Comparison of ENCODE assay signal across 36 mouse cellular contexts in genomic region chr7:30800653-30801052, GRCm38 (mm10). TPM values are rescaled to one million over a fixed set of nuclear protein-coding genes. Genes with fewer than 3 reads are reported as not detected.
DNase-seq lines count a peak whose midpoint lies in the region; ATAC-seq and TF ChIP-seq lines count a peak whose summit lies in the region.
"Had no signal": no experiment of that assay in that cellular context is flagged by ENCODE, and none has a peak within 500 bp of the region (broad histone marks: within the 10 kb centered on the region; RNA-seq: fewer than 3 reads in every experiment).

No protein-coding gene starts in this region.

- no peak for ATAC-seq in hindbrain, postnatal 0 days
- no peak for ATAC-seq in lung, embryonic 14.5 days (ENCODE audit: insufficient read depth)
- ATAC-seq: activated CD4-positive, CD25-positive, alpha-beta regulatory T cell, adult 4 months; forebrain, embryonic 14.5 days had no signal

- no peaks in the 10 kb centered on the region for H3K36me3 ChIP-seq in hindbrain, postnatal 0 days (ENCODE audit: insufficient read depth, low read length)
- H3K36me3 ChIP-seq in hindbrain, embryonic 10.5 days = no peaks in the 10 kb centered on the region
- no peaks in the 10 kb centered on the region for H3K36me3 ChIP-seq in lung, embryonic 14.5 days (ENCODE audit: insufficient read depth)
- H3K36me3 ChIP-seq in embryonic facial prominence, embryonic 10.5 days (replicated peaks) = no peaks in the 10 kb centered on the region
- H3K36me3 ChIP-seq: embryonic facial prominence, embryonic 13.5 days; limb, embryonic 12.5 days; liver, embryonic 13.5 days; midbrain, embryonic 12.5 days; neural tube, embryonic 12.5 days had no signal

- no peak overlapping the region for H3K9ac ChIP-seq in hindbrain, postnatal 0 days (replicated peaks; ENCODE audit: low read length)
- no peak overlapping the region for H3K9ac ChIP-seq in lung, embryonic 14.5 days
- H3K9ac ChIP-seq: embryonic facial prominence, embryonic 13.5 days; limb, embryonic 12.5 days; liver, embryonic 13.5 days; midbrain, embryonic 12.5 days; neural tube, embryonic 12.5 days had no signal

- DNase-seq in hindbrain, postnatal 0 days (ENCODE audit: low spot score) = no peak
- no peak for DNase-seq in hindbrain, embryonic 10.5 days (ENCODE audit: low spot score)
- DNase-seq in lung, embryonic 14.5 days = no peak
- DNase-seq in lung, postnatal 10 days = no peak
- peak; percentile 38 for DNase-seq in ES-CJ7 (ENCODE audit: low read depth, low spot score)
- DNase-seq in induced T-regulatory cell, adult 2 months (ENCODE audit: low read depth) = peak; percentile 26
- DNase-seq in embryonic facial prominence, embryonic 10.5 days (ENCODE audit: low spot score) = no peak
- DNase-seq in lung, postnatal 36 days = no peak
- DNase-seq: adrenal gland, adult 8-10 months; cerebellum, adult 18-20 months; cerebellum, postnatal 25 days; gastrocnemius, postnatal 10 days; kidney, adult 2 months; kidney, postnatal 10 days; layer of hippocampus, postnatal 36 days; liver, embryonic 13.5 days; right cerebral cortex, postnatal 14 days; spleen, adult 18-20 months; thymus, adult 18-20 months; thymus, postnatal 36 days had no signal

- H3K4me3 ChIP-seq in hindbrain, postnatal 0 days (ENCODE audit: low read length) = no peak overlapping the region
- H3K4me3 ChIP-seq in hindbrain, embryonic 10.5 days = no peak overlapping the region
- no peak overlapping the region for H3K4me3 ChIP-seq in lung, embryonic 14.5 days (ENCODE audit: low read depth, low read length)
- H3K4me3 ChIP-seq in embryonic facial prominence, embryonic 10.5 days = no peak overlapping the region
- H3K4me3 ChIP-seq: embryonic facial prominence, embryonic 13.5 days; erythroblast, embryonic 14.5 days; limb, embryonic 12.5 days; liver, embryonic 13.5 days; midbrain, embryonic 12.5 days; neural tube, embryonic 12.5 days had no signal

- H3K9me3 ChIP-seq in hindbrain, postnatal 0 days (ENCODE audit: low read length) = 0 out of 2 replicates have a peak, but pooled peaks cover 4% of the 10 kb centered on the region
- H3K9me3 ChIP-seq in hindbrain, embryonic 10.5 days = peaks cover 16% of the 10 kb centered on the region; the same call in 1 of the 2 replicates
- H3K9me3 ChIP-seq in lung, embryonic 14.5 days (ENCODE audit: low read depth, low read length) = peaks cover 5% of the 10 kb centered on the region; the same call in 1 of the 2 replicates
- H3K9me3 ChIP-seq in embryonic facial prominence, embryonic 10.5 days = peaks cover 13% of the 10 kb centered on the region; the same call in 1 of the 2 replicates

- H3K27ac ChIP-seq in hindbrain, postnatal 0 days = no peak overlapping the region
- H3K27ac ChIP-seq in hindbrain, embryonic 10.5 days = no peak overlapping the region
- no peak overlapping the region for H3K27ac ChIP-seq in lung, embryonic 14.5 days (ENCODE audit: low read depth)
- no peak overlapping the region for H3K27ac ChIP-seq in embryonic facial prominence, embryonic 10.5 days (replicated peaks)
- H3K27ac ChIP-seq: embryonic facial prominence, embryonic 13.5 days; limb, embryonic 12.5 days; liver, embryonic 13.5 days; midbrain, embryonic 12.5 days; neural tube, embryonic 12.5 days had no signal

- H3K27me3 ChIP-seq in hindbrain, postnatal 0 days (ENCODE audit: insufficient read depth, low read length) = no peaks in the 10 kb centered on the region
- no peaks in the 10 kb centered on the region for H3K27me3 ChIP-seq in hindbrain, embryonic 10.5 days (ENCODE audit: insufficient read depth, poor library complexity, severe bottlenecking)
- no peaks in the 10 kb centered on the region for H3K27me3 ChIP-seq in lung, embryonic 14.5 days (ENCODE audit: insufficient read depth, low read length)
- H3K27me3 ChIP-seq in embryonic facial prominence, embryonic 10.5 days (replicated peaks; ENCODE audit: low read depth, poor library complexity, severe bottlenecking) = no peaks in the 10 kb centered on the region
- H3K27me3 ChIP-seq: embryonic facial prominence, embryonic 13.5 days; limb, embryonic 12.5 days; liver, embryonic 13.5 days; midbrain, embryonic 12.5 days; neural tube, embryonic 12.5 days had no signal

- no peak overlapping the region for H3K4me2 ChIP-seq in hindbrain, postnatal 0 days (ENCODE audit: low read depth, low read length)
- H3K4me2 ChIP-seq in lung, embryonic 14.5 days = no peak overlapping the region
- H3K4me2 ChIP-seq: embryonic facial prominence, embryonic 13.5 days; heart, embryonic 11.5 days; limb, embryonic 12.5 days; liver, embryonic 13.5 days; midbrain, embryonic 12.5 days; neural tube, embryonic 12.5 days had no signal

- H3K4me1 ChIP-seq in hindbrain, postnatal 0 days (ENCODE audit: insufficient read depth, low read length) = no peaks in the 10 kb centered on the region
- no peaks in the 10 kb centered on the region for H3K4me1 ChIP-seq in hindbrain, embryonic 10.5 days (replicated peaks)
- H3K4me1 ChIP-seq in lung, embryonic 14.5 days (ENCODE audit: insufficient read depth) = no peaks in the 10 kb centered on the region
- no peaks in the 10 kb centered on the region for H3K4me1 ChIP-seq in embryonic facial prominence, embryonic 10.5 days
- H3K4me1 ChIP-seq: embryonic facial prominence, embryonic 13.5 days; limb, embryonic 12.5 days; liver, embryonic 13.5 days; midbrain, embryonic 12.5 days; neural tube, embryonic 12.5 days had no signal

- peak; percentile 22; the same call in 1 of the 2 replicates for TF ChIP-seq CTCF in hindbrain, postnatal 0 days (IDR thresholded peaks at IDR 0.05; ENCODE audit: low read depth)
- peak; percentile 31; the same call in 1 of the 2 replicates for TF ChIP-seq CTCF in lung, embryonic 14.5 days (IDR thresholded peaks at IDR 0.05; ENCODE audit: low read depth)

RNA-seq across cellular contexts. Expression of gene Krtdap, which starts 13.0 kb away (rescaled TPM):
- not detected in 2 replicates for total RNA-seq in hindbrain, postnatal 0 days (2014; rRNA removed)
- 0.66 and 1.8 TPM in 2 replicates for polyA plus RNA-seq in hindbrain, postnatal 0 days (2015; fragmentation: Nextera tagmentation; extraction: Ambion mirVana)
- polyA plus RNA-seq in hindbrain, embryonic 10.5 days (2016; fragmentation: Nextera tagmentation; extraction: Ambion mirVana) = not detected in 2 replicates
- polyA plus RNA-seq in lung, embryonic 14.5 days (2014; fragmentation: Nextera tagmentation; extraction: Ambion mirVana) = not detected in 2 replicates
- not detected in 2 replicates for polyA plus RNA-seq in embryonic facial prominence, embryonic 10.5 days (2016; fragmentation: Nextera tagmentation; extraction: Ambion mirVana)
- total RNA-seq: adrenal gland, adult 8-10 months; granulocyte monocyte progenitor cell, adult 5-6 weeks; layer of hippocampus, adult 18-20 months; layer of hippocampus, postnatal 36 days; left cerebral cortex, postnatal 14 days; megakaryocyte, adult 5-6 weeks had no signal
- polyA plus RNA-seq: activated CD4-positive, CD25-positive, alpha-beta regulatory T cell, adult 4 months; erythroblast, embryonic 14.5 days; forebrain, embryonic 14.5 days; frontal cortex, adult 2 months; heart, embryonic 11.5 days; hindbrain, embryonic 11.5 days; kidney, adult 2 months; limb, embryonic 12.5 days; midbrain, embryonic 12.5 days; neural tube, embryonic 12.5 days had no signal

RNA-seq across cellular contexts. Expression of gene Ffar2, which starts 22.9 kb away (rescaled TPM):
- 0.16 TPM in 1 of 2 replicates, not detected in the other for total RNA-seq in hindbrain, postnatal 0 days (2014; rRNA removed)
- polyA plus RNA-seq in hindbrain, postnatal 0 days (2015; fragmentation: Nextera tagmentation; extraction: Ambion mirVana) = 0.19 and 0.23 TPM in 2 replicates
- polyA plus RNA-seq in hindbrain, embryonic 10.5 days (2016; fragmentation: Nextera tagmentation; extraction: Ambion mirVana) = not detected in 2 replicates
- polyA plus RNA-seq in lung, embryonic 14.5 days (2014; fragmentation: Nextera tagmentation; extraction: Ambion mirVana) = 0.20 and 0.39 TPM in 2 replicates
- polyA plus RNA-seq in embryonic facial prominence, embryonic 10.5 days (2016; fragmentation: Nextera tagmentation; extraction: Ambion mirVana) = not detected in 2 replicates
- total RNA-seq: layer of hippocampus, adult 18-20 months; layer of hippocampus, postnatal 36 days had no signal
- polyA plus RNA-seq: embryonic facial prominence, embryonic 13.5 days; erythroblast, embryonic 14.5 days; heart, embryonic 11.5 days; limb, embryonic 12.5 days; midbrain, embryonic 12.5 days had no signal

RNA-seq across cellular contexts. Expression of gene Dmkn, which starts 37.1 kb away (rescaled TPM):
- total RNA-seq in hindbrain, postnatal 0 days (2014; rRNA removed) = 1.4 and 2.1 TPM in 2 replicates
- polyA plus RNA-seq in hindbrain, postnatal 0 days (2015; fragmentation: Nextera tagmentation; extraction: Ambion mirVana) = 3.9 and 5.8 TPM in 2 replicates
- polyA plus RNA-seq in hindbrain, embryonic 10.5 days (2016; fragmentation: Nextera tagmentation; extraction: Ambion mirVana) = 0.59 TPM in 1 of 2 replicates, not detected in the other
- 2.4 TPM in 2 replicates for polyA plus RNA-seq in lung, embryonic 14.5 days (2014; fragmentation: Nextera tagmentation; extraction: Ambion mirVana)
- not detected in 2 replicates for polyA plus RNA-seq in embryonic facial prominence, embryonic 10.5 days (2016; fragmentation: Nextera tagmentation; extraction: Ambion mirVana)
- polyA plus RNA-seq: erythroblast, embryonic 14.5 days; limb, embryonic 12.5 days; liver, embryonic 13.5 days had no signal

RNA-seq across cellular contexts. Expression of gene Sbsn, which starts 49.4 kb away (rescaled TPM):
- total RNA-seq in hindbrain, postnatal 0 days (2014; rRNA removed) = 0.84 and 4.2 TPM in 2 replicates
- polyA plus RNA-seq in hindbrain, postnatal 0 days (2015; fragmentation: Nextera tagmentation; extraction: Ambion mirVana) = 2.9 and 3.0 TPM in 2 replicates
- polyA plus RNA-seq in hindbrain, embryonic 10.5 days (2016; fragmentation: Nextera tagmentation; extraction: Ambion mirVana) = 0.72 and 0.93 TPM in 2 replicates
- 0.34 and 1.3 TPM in 2 replicates for polyA plus RNA-seq in lung, embryonic 14.5 days (2014; fragmentation: Nextera tagmentation; extraction: Ambion mirVana)
- polyA plus RNA-seq in embryonic facial prominence, embryonic 10.5 days (2016; fragmentation: Nextera tagmentation; extraction: Ambion mirVana) = 0.68 and 1.0 TPM in 2 replicates

RNA-seq across cellular contexts. Expression of gene Ffar3, which starts 55.3 kb away (rescaled TPM):
- 0.05 TPM in 1 of 2 replicates, not detected in the other for total RNA-seq in hindbrain, postnatal 0 days (2014; rRNA removed)
- polyA plus RNA-seq in hindbrain, postnatal 0 days (2015; fragmentation: Nextera tagmentation; extraction: Ambion mirVana) = 0.09 TPM in 1 of 2 replicates, not detected in the other
- polyA plus RNA-seq in hindbrain, embryonic 10.5 days (2016; fragmentation: Nextera tagmentation; extraction: Ambion mirVana) = not detected in 2 replicates
- not detected in 2 replicates for polyA plus RNA-seq in lung, embryonic 14.5 days (2014; fragmentation: Nextera tagmentation; extraction: Ambion mirVana)
- polyA plus RNA-seq in embryonic facial prominence, embryonic 10.5 days (2016; fragmentation: Nextera tagmentation; extraction: Ambion mirVana) = not detected in 2 replicates
- total RNA-seq: gastrocnemius, postnatal 10 days; granulocyte monocyte progenitor cell, adult 5-6 weeks; layer of hippocampus, adult 18-20 months; layer of hippocampus, postnatal 36 days; megakaryocyte, adult 5-6 weeks had no signal
- polyA plus RNA-seq: activated CD4-positive, CD25-positive, alpha-beta regulatory T cell, adult 4 months; embryonic facial prominence, embryonic 13.5 days; erythroblast, embryonic 14.5 days; forebrain, embryonic 14.5 days; frontal cortex, adult 2 months; heart, embryonic 11.5 days; heart, postnatal 0 days; hindbrain, embryonic 11.5 days; limb, embryonic 12.5 days; liver, embryonic 13.5 days; lung, embryonic 16.5 days; midbrain, embryonic 12.5 days; neural tube, embryonic 12.5 days had no signal

Comparison
In these comparisons a context has a peak if more than half of its experiments do, and no peak if none do; other contexts are left out.
1. DNase-seq: peak in ES-CJ7 (single experiment) and induced T-regulatory cell, adult 2 months (single experiment); none in hindbrain, postnatal 0 days (single experiment), hindbrain, embryonic 10.5 days (single experiment), lung, embryonic 14.5 days (single experiment), lung, postnatal 10 days (single experiment), embryonic facial prominence, embryonic 10.5 days (single experiment) and lung, postnatal 36 days (single experiment).